Mouse (Mus musculus) ES-CJ7 (cell line): ENCODE data around the gene Cbx7.
A peak's percentile ranks its signal among the peaks of the same experiment; 100 is the strongest.
"Not testable (repeated sequence)": the region's sequence is repeated elsewhere in the genome, so short reads cannot be mapped to it uniquely, and the experiment has no call there.

Experiments
- DNase-seq: peaks from one replicate; pipeline ENCODE4 v3.0.0; 2011; ENCODE audit warnings: low read depth, low spot score

Cbx7 gene

GRCm38 (mm10) chr15:79895221-79896079, 75.5 kb downstream of the Cbx7 start:
- not testable (repeated sequence) for DNase-seq

GRCm38 (mm10) chr15:79894343-79894742, 76.6 kb downstream of the Cbx7 start:
- no peak for DNase-seq

GRCm38 (mm10) chr15:79893824-79894123, 77.1 kb downstream of the Cbx7 start:
- DNase-seq, result no peak

GRCm38 (mm10) chr15:79892995-79893823, 77.7 kb downstream of the Cbx7 start:
- no peak for DNase-seq

- no peak for DNase-seq
Observed at GRCm38 (mm10) chr15:79892213-79892541, 78.7 kb downstream of the Cbx7 start.

GRCm38 (mm10) chr15:79891436-79892212, 79.3 kb downstream of the Cbx7 start, which contains the start of gene Apobec3:
Apobec3 (plus strand) TSS chr15:79891659.
- peak; percentile 89 for DNase-seq

- DNase-seq, result no peak
Observed at GRCm38 (mm10) chr15:79884820-79885219, 86.1 kb downstream of the Cbx7 start.

GRCm38 (mm10) chr15:79883352-79883822, 87.5 kb downstream of the Cbx7 start:
- peak; percentile 86 for DNase-seq

- DNase-seq, result peak; percentile 72
Observed at GRCm38 (mm10) chr15:79882623-79883267, 88.2 kb downstream of the Cbx7 start.

- no peak for DNase-seq
Observed at GRCm38 (mm10) chr15:79880477-79880876, 90.4 kb downstream of the Cbx7 start.

- DNase-seq, result peak; percentile 58
Observed at GRCm38 (mm10) chr15:79879319-79879718, 91.6 kb downstream of the Cbx7 start.

- peak; percentile 89 for DNase-seq
Observed at GRCm38 (mm10) chr15:79878725-79879136, 92.2 kb downstream of the Cbx7 start.

GRCm38 (mm10) chr15:79875261-79875995, 95.5 kb downstream of the Cbx7 start:
- no peak for DNase-seq

- DNase-seq, result peak; percentile 45
Observed at GRCm38 (mm10) chr15:79873995-79874394, 96.9 kb downstream of the Cbx7 start.

GRCm38 (mm10) chr15:79873545-79873944, 97.4 kb downstream of the Cbx7 start:
- no peak for DNase-seq

GRCm38 (mm10) chr15:79867260-79868002, 103.5 kb downstream of the Cbx7 start:
- peak; percentile 49 for DNase-seq
